Mouse (Mus musculus): ENCODE measurements around the gene Vamp4. TPM values are rescaled to one million over a fixed set of nuclear protein-coding genes. Genes with fewer than 3 reads are reported as not detected.

Gene Vamp4
- 68.1 and 69.5 TPM in 2 replicates for polyA plus RNA-seq (2015; fragmentation: Nextera tagmentation; extraction: Ambion mirVana)

GRCm38 (mm10) chr1:162570260-162570748 is at the start of gene Vamp4:
TSS of gene Vamp4 (plus strand) at chr1:162570515.

DNA sequence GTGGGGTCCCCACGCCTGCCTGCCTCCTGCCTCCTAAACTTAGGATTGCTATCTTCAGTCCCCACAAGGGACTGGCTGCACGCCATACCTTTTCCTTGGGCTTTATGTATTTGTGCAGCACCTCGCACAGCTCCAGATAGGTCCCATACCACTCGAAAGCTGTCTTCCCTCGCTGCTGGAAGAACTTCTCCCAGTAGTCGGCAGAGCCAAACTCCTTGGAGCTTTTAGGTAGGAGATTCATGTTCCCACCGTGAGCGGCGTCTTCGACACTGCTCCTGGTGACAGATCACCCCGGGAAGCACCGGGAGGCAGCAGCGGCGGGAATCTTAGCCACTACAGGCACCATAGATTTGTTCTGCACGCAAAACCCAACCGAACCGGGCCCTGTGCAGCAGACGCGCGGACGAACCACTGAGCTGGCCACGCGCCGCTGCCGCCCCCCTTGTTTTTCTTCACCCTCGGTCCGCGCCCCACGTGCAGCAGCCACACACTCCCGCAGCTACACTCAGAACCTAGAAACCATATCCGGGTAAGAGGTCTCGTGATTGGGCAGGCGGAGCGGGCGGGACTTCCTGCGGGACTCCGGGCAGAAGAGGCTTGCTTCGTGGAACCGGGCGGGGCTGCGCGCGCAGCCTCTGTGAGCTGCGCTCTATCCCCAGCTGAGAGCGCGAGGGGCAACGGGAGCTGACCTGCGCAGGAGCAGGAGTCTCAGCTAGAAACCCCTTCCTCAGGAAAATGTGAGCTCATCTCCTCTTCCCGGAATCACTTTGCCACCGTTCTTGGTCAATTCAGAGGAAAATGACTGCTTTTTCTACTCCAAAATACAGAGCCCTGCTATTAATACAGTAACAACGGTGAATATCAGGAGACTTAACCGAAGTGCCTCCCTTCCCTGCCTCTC is 22.0 kb upstream of the Vamp4 start, which contains the start of gene Mettl13:
Gene Mettl13, minus strand, starts transcription at position 536 of the 901 bp plus-strand sequence.

GRCm38 (mm10) chr1:162639051-162639750 is 68.9 kb downstream of the Vamp4 start, which contains the start of gene Myoc:
TSS of gene Myoc (plus strand) at chr1:162639155.

Other genes starting within 250 kb of the Vamp4 start
- 5.1 and 8.6 TPM in 2 replicates for gene Dnm3, start 92.5 kb upstream of the Vamp4 start, polyA plus RNA-seq (2015; fragmentation: Nextera tagmentation; extraction: Ambion mirVana)
- gene Mettl13, start 22.0 kb upstream of the Vamp4 start, polyA plus RNA-seq (2015; fragmentation: Nextera tagmentation; extraction: Ambion mirVana), result 8.1 and 11.7 TPM in 2 replicates
- gene Myoc, start 68.6 kb downstream of the Vamp4 start, polyA plus RNA-seq (2015; fragmentation: Nextera tagmentation; extraction: Ambion mirVana), result 0.74 and 1.5 TPM in 2 replicates
- not detected in 2 replicates for gene Myocos, start 87.7 kb downstream of the Vamp4 start, polyA plus RNA-seq (2015; fragmentation: Nextera tagmentation; extraction: Ambion mirVana)
- gene Prrc2c, start 170.0 kb downstream of the Vamp4 start, polyA plus RNA-seq (2015; fragmentation: Nextera tagmentation; extraction: Ambion mirVana), result 88.4 and 103 TPM in 2 replicates
- gene Fmo4, start 243.5 kb downstream of the Vamp4 start, polyA plus RNA-seq (2015; fragmentation: Nextera tagmentation; extraction: Ambion mirVana), result 0.60 and 0.72 TPM in 2 replicates

Measured in adrenal gland, postnatal 0 days (tissue).